Mouse (Mus musculus) thymus, adult 2 months (tissue): ENCODE measurements around the gene Cacng2. TPM values are rescaled to one million over a fixed set of nuclear protein-coding genes. Genes with fewer than 3 reads are reported as not detected.

Experiments used
- DNase-seq: peaks from one replicate; pipeline ENCODE4 v3.0.0; 2021
- H3K27ac ChIP-seq: fragments of 200-500 bp; 2 replicates; pipeline ENCODE4 v1.5.1; 2012; ENCODE audit warnings: low read length, control low read depth; ENCODE audit not compliant: control insufficient read depth, insufficient read depth
- H3K27me3 ChIP-seq: fragments of 200-500 bp; 2 replicates; pipeline ENCODE4 v1.6.1; 2012; ENCODE audit warnings: mild to moderate bottlenecking, low read length, moderate library complexity, mixed read lengths; ENCODE audit not compliant: control insufficient read depth, insufficient read depth
- H3K36me3 ChIP-seq: fragments of 200-500 bp; 2 replicates; pipeline ENCODE4 v1.6.1; 2012; ENCODE audit warnings: mild to moderate bottlenecking, low read length, moderate library complexity; ENCODE audit not compliant: control insufficient read depth, insufficient read depth
- H3K4me1 ChIP-seq: fragments of 200-500 bp; replicated peaks from 2 replicates; pipeline ENCODE4 v1.6.1; 2012; ENCODE audit warnings: low read length; ENCODE audit not compliant: control insufficient read depth, insufficient read depth
- H3K4me3 ChIP-seq: fragments of 200-500 bp; 2 replicates; pipeline ENCODE4 v1.5.1; 2012; ENCODE audit warnings: mild to moderate bottlenecking, low read length, control low read depth, moderate library complexity; ENCODE audit not compliant: control insufficient read depth, insufficient read depth
- CTCF ChIP-seq: fragments of 200-500 bp; IDR thresholded peaks from 2 replicates; pipeline ENCODE4 v1.5.1; 2012; ENCODE audit warnings: mild to moderate bottlenecking, control low read depth, low read length, moderate library complexity, borderline replicate concordance; ENCODE audit not compliant: control insufficient read depth, poor library complexity, insufficient read depth; ENCODE audit errors: extremely low read depth
- POLR2A ChIP-seq: fragments of 200-500 bp; IDR thresholded peaks from 2 replicates; pipeline ENCODE4 v1.6.1; 2012; ENCODE audit warnings: mild to moderate bottlenecking, low read length, control low read depth, moderate library complexity; ENCODE audit not compliant: control insufficient read depth, poor library complexity, insufficient read depth; ENCODE audit errors: extremely low read depth
- WGBS: fragments of 180-500 bp; shearing (Covaris S2); methylation state at CpG from one replicate; pipeline ENCODE4 v1.1.7; 2018; 5-methylcytosine and 5-hydroxymethylcytosine counted together
- polyA plus RNA-seq: library from polyadenylated mRNA; depleted of rRNA; stranded (reverse); fragments of >200 nt; gene quantifications from 2 replicates; pipeline ENCODE4 v1.2.3, GENCODE M21; 2012

Gene Cacng2
- polyA plus RNA-seq, 1 experiment = not detected

- Histone ChIP-seq H3K36me3 (no peaks in the 10 kb centered on the region), H3K4me3 (no peak overlapping the region), H3K4me1 (peaks cover 6% of the 10 kb centered on the region), H3K27me3 (no peaks in the 10 kb centered on the region), H3K27ac (no peak overlapping the region)
- 87% methylated on average over 8 of the region's 8 CpGs for WGBS
- TF ChIP-seq POLR2A = no peak
- no peak for TF ChIP-seq CTCF
- DNase-seq = no peak
Measured at GRCm38 (mm10) chr15:78157330-78157729, 37.5 kb upstream of the Cacng2 start.

- DNase-seq = no peak
- Histone ChIP-seq H3K4me1 (no peaks in the 10 kb centered on the region), H3K36me3 (no peaks in the 10 kb centered on the region), H3K27me3 (no peaks in the 10 kb centered on the region), H3K27ac (no peak overlapping the region), H3K4me3 (no peak overlapping the region)
- TF ChIP-seq CTCF = no peak
- TF ChIP-seq POLR2A = no peak
- WGBS = 52% methylated on average over 6 of the region's 6 CpGs
Measured at GRCm38 (mm10) chr15:78155421-78155820, 35.6 kb upstream of the Cacng2 start.

GRCm38 (mm10) chr15:78153045-78153775, 33.4 kb upstream of the Cacng2 start:
- no peak overlapping the region for H3K27ac ChIP-seq
- no peak for DNase-seq
- WGBS = 72% methylated on average over 11 of the region's 11 CpGs
- H3K4me1 ChIP-seq = no peaks in the 10 kb centered on the region
- H3K36me3 ChIP-seq = no peaks in the 10 kb centered on the region
- H3K4me3 ChIP-seq = no peak overlapping the region
- no peaks in the 10 kb centered on the region for H3K27me3 ChIP-seq
- TF ChIP-seq CTCF (no peak), POLR2A (no peak)

GRCm38 (mm10) chr15:78148565-78148964, 28.7 kb upstream of the Cacng2 start:
- no peak for TF ChIP-seq POLR2A
- no peak for TF ChIP-seq CTCF
- no peak for DNase-seq
- Histone ChIP-seq H3K4me3 (no peak overlapping the region), H3K36me3 (no peaks in the 10 kb centered on the region), H3K27ac (no peak overlapping the region), H3K27me3 (no peaks in the 10 kb centered on the region), H3K4me1 (no peaks in the 10 kb centered on the region)
- 64% methylated on average over 7 of the region's 7 CpGs for WGBS

GRCm38 (mm10) chr15:78140226-78140625, 20.4 kb upstream of the Cacng2 start:
- DNase-seq = no peak
- no peak for TF ChIP-seq POLR2A
- no peaks in the 10 kb centered on the region for H3K27me3 ChIP-seq
- WGBS = 83% methylated on average over 8 of the region's 8 CpGs
- no peak overlapping the region for H3K27ac ChIP-seq
- no peaks in the 10 kb centered on the region for H3K4me1 ChIP-seq
- H3K36me3 ChIP-seq = no peaks in the 10 kb centered on the region
- no peak overlapping the region for H3K4me3 ChIP-seq

GRCm38 (mm10) chr15:78134606-78135005, 14.8 kb upstream of the Cacng2 start:
- Histone ChIP-seq H3K27me3 (no peaks in the 10 kb centered on the region), H3K36me3 (no peaks in the 10 kb centered on the region), H3K27ac (no peak overlapping the region), H3K4me1 (no peaks in the 10 kb centered on the region), H3K4me3 (no peak overlapping the region)
- no peak for DNase-seq
- TF ChIP-seq POLR2A (no peak), CTCF (no peak)
- WGBS = 76% methylated on average over 6 of the region's 6 CpGs

- Histone ChIP-seq H3K4me3 (no peak overlapping the region), H3K4me1 (no peaks in the 10 kb centered on the region), H3K27ac (no peak overlapping the region), H3K36me3 (no peaks in the 10 kb centered on the region), H3K27me3 (no peaks in the 10 kb centered on the region)
- DNase-seq = no peak
- TF ChIP-seq POLR2A (no peak), CTCF (no peak)
- 75% methylated on average over 2 of the region's 2 CpGs for WGBS
Measured at GRCm38 (mm10) chr15:78133389-78133788, 13.6 kb upstream of the Cacng2 start.
